Mouse (Mus musculus) Patski (cell line): ENCODE measurements around the gene Fam122a. TPM values are rescaled to one million over a fixed set of nuclear protein-coding genes. Genes with fewer than 3 reads are reported as not detected.

Experiments used
- ATAC-seq: fragments of 100-300 bp; one replicate; pipeline ENCODE4 v1.8.0; 2021
- CTCF ChIA-PET: fragments of 350-600 bp; sonication (Branson Sonifier 250); formaldehyde crosslinking; loops from one replicate; lab custom pipeline; 2022; ENCODE audit warnings: inconsistent platforms; lab: Charles Lee
- POLR2A ChIA-PET: fragments of 350-600 bp; sonication (Branson Sonifier 250); formaldehyde crosslinking; loops from one replicate; lab custom pipeline; 2022; ENCODE audit warnings: antibody characterized with exemption, inconsistent platforms; lab: Charles Lee
- DNase-seq: peaks from one replicate; pipeline ENCODE4 v3.0.0-alpha.2; 2011; ENCODE audit warnings: low read depth, low spot score
- H3K27me3 ChIP-seq: fragments of 371-371 bp; one replicate; pipeline ENCODE4 v1.5.1; 2021
- CTCF ChIP-seq: fragments of 100-300 bp; IDR thresholded peaks from one replicate; pipeline ENCODE4 v1.5.1; 2021
- in situ Hi-C: fragments of 300-500 bp; cut with MboI; formaldehyde crosslinking; loops from 3 replicates; pipeline ENCODE4 v1.11.1; 2018; ENCODE audit warnings: low pct_unique_long_range_greater_than_20kb, mixed read lengths
- polyA plus RNA-seq: library from polyadenylated mRNA; unstranded; gene quantifications from one replicate; pipeline ENCODE4 v1.2.3, GENCODE M21; 2021

Gene Fam122a
- polyA plus RNA-seq, 1 experiment from 2014 or later, result 29.6 TPM

DNA sequence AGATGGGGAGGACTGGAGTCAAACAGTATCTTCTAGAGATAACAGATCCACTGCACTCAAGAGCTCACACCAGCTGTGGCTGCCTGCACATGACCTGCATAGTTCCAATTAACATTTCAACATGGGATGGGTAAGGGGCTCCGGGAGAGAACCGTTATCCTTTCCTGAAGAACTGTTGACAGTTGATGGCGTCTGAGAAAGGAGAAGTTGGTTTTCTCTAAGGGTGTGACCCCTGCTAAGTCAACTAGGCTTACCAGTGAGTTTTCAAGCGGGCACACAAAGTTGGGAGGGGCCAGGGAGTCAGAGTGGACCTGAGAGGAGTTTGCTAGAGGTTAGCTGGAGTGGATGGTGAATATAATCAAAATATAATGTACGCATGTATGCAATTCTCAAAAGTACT, 13.1 kb upstream of the Fam122a start:
- H3K27me3 ChIP-seq, result peaks cover 38% of the 10 kb centered on the region
- ChIA-PET CTCF (no interaction called here), POLR2A (interaction anchor here (1.7 kb wide), 1 partner anchor 13 kb away, joined by 3 read pairs; the partner anchor contains the start of gene Fam122a)
- in situ Hi-C loops, result no loop called here
- no peak for ATAC-seq
- no peak for DNase-seq
- no peak for TF ChIP-seq CTCF

DNA sequence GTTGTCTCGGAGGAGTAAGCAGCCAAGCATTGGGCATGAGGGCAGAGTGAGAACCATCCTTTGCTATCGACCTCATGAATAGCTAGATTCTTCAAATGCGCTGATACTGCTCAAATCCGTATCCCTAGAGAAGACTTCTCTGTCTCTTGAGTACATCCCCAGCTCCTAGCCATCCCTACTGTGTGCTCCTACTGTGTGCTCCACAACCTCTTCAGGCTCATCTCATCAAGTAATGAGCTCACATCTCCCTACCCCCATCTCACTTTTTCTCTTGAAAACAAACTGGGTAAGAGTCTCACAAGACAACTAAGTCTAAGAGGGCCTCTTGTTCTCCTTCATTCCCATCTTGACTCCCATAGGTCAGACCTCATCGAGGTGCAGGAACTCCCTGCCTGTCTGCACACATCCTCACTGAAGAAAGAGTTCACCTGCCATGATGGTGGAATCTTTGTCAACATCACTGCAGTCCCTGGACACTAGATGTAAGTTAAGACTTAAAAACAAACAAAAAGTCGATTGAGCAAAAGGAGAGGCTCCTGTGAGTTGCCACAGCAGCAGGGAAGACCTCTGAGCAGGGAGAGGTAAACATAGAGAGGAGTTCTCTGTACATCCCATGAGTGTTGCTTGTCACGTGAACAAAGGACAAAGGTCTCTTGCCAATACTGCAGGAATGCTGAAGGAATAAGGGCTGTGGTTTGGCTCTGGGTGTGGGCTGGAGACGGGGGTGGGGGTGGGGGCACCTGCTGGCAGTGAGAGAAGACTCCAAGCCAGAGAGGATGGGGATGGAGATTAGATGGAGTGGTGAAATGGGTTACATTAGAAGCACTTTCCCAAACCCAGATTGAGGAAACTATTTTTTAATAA, 9.5 kb upstream of the Fam122a start:
- ATAC-seq (no peak), DNase-seq (no peak)
- ChIA-PET CTCF (no interaction called here), POLR2A (no interaction called here)
- H3K27me3 ChIP-seq, result peaks cover 56% of the 10 kb centered on the region
- no peak for TF ChIP-seq CTCF
- in situ Hi-C loops, result no loop called here

DNA sequence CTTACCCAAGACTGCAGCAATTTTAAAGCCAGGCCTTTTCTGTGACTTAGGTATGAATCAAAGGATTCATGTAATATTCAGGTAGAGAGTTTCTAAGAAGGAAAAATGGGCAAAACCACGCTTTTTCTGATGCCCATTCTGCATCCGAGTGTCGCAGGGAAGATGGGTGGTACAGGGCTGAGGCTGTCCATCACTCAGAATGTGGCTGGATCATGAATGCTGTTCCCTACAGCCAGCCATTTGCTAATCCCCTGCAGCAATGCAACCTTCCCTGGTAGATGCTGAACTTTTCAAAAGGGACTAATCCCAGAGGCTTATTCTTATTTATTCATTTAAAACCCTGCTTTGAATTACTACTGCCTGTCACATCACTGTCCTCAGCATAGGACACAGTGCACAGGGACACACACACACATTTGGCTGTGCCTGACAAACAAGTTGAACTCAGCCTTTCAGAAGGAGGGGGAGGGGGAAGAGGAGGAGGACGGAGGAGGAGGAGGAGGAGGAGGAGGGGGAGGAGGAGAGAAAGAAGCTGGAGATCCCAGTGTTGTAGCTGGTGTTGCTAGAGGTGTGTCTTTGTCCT, 7.5 kb upstream of the Fam122a start:
- DNase-seq (no peak), ATAC-seq (no peak)
- POLR2A ChIA-PET, result no interaction called here
- CTCF ChIA-PET, result interaction anchor here (0.8 kb wide), 1 partner anchor 14 kb away, joined by 3 read pairs; no protein-coding TSS in a partner anchor
- H3K27me3 ChIP-seq, result peaks cover 38% of the 10 kb centered on the region
- in situ Hi-C loops, result no loop called here
- no peak for TF ChIP-seq CTCF

DNA sequence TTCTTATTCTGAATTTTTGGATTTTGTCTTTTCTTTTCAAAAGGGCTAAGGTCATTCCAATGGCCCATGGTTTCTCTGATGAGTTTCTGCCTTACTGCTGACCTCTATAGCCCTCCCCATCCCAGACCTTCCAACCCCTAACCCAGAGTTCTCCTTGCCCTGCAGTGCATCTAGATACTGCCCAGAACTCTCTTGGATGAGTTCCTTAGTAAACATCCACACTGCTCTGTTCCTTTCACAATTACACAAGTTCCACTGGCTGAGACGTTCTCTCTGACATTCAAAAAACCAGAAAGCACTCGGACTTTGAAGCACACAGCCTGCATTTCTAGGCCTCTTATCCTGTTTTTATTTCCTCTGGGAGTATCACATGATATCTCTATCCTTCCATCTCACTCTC, 3.8 kb upstream of the Fam122a start:
- ChIA-PET CTCF (no interaction called here), POLR2A (no interaction called here)
- no peak for DNase-seq
- TF ChIP-seq CTCF, result no peak
- no peak for ATAC-seq
- in situ Hi-C loops, result no loop called here
- H3K27me3 ChIP-seq, result peaks cover 24% of the 10 kb centered on the region

DNA sequence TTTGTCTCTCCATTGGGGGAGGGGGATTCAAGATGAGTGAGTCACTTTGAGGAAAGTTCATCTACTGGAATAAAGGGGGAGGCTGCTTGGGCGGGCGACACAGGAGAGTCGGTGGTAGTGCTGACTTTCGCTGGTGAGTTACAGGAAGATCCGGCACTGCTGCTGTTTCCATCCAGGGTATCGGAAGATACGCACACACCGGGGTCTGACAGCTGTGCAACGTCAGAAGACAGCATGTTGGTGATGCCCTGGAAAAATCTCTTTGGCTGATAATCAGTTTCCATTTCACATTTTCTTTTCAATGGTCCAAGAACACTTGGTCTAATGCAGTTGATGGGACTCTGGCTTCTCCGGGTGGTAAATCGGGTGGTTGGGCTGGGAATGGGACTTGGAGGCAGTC, 695 bp downstream of the Fam122a start:
- CTCF ChIA-PET, result no interaction called here
- in situ Hi-C loops, result no loop called here
- no peak for DNase-seq

DNA sequence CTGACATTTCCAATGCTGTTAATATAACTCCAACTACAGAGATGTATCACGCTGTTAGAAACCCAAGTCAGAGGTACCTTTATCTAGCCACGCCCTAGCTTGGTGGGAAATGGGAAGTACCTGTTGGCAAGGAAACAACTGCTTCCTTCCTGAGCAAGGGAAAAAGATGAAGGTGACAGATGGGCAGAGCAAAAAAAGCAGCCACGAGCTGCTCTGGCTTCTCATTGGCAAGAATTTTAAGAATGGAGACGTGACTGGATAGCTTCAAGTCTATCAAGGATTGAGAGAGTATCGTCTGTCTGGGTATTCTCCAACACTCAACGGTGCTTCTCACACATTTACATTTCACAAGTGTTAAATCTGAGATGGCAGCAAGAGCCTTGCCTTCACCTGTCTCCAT, 1.9 kb downstream of the Fam122a start:
- TF ChIP-seq CTCF, result no peak
- ATAC-seq, result no peak
- no peak for DNase-seq
- CTCF ChIA-PET, result no interaction called here
- POLR2A ChIA-PET, result no interaction called here
- no peaks in the 10 kb centered on the region for H3K27me3 ChIP-seq
- in situ Hi-C loops, result no loop called here

More for the DNA sequence above, 695 bp downstream of the Fam122a start:
- ATAC-seq, result no peak
- POLR2A ChIA-PET, result no interaction called here
- no peaks in the 10 kb centered on the region for H3K27me3 ChIP-seq
- TF ChIP-seq CTCF, result no peak

DNA sequence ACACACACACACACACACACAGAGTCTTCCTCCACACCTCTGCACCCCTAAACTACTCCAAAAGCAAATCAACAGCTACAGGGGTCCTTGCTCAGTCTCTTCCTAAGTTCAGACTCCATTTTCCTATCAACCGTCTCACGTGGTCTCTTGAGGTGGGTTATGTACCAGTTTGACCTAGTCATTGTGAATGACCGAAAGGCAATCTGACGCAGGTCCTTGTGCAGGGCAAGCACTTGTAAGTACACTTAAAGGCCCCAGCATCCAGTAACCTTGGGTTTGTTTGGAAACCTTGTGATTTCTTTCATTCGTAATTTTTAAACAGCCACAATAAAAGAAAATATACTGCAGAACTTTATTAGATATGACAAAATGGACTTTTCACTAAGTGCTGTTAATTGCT, 4.6 kb downstream of the Fam122a start:
- POLR2A ChIA-PET, result no interaction called here
- DNase-seq, result no peak
- no peak for ATAC-seq
- no peak for TF ChIP-seq CTCF
- H3K27me3 ChIP-seq, result no peaks in the 10 kb centered on the region
- in situ Hi-C loops, result no loop called here
- CTCF ChIA-PET, result no interaction called here

DNA sequence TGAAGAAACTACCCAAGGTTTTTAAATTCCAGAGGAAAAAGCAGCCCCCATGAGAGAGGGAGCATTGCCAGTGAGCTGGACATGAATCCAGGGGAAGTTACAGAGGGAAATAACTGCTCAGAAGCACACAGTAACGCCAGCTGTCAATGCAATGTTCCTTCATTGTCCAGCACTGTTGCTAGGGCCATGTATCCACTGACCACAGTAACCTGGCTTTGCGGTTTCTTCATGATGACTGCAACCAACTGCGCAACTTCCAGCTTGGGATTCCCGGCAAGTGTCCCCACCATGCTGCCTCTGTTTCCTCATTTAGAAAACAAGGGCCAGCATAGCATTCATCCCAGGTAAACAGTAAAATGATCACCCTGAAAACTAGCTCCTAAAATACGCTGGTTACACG, 5.6 kb downstream of the Fam122a start:
- ATAC-seq (no peak), DNase-seq (no peak)
- TF ChIP-seq CTCF, result no peak
- H3K27me3 ChIP-seq, result no peaks in the 10 kb centered on the region
- in situ Hi-C loops, result no loop called here
- ChIA-PET POLR2A (no interaction called here), CTCF (interaction anchor here (1.7 kb wide), 1 partner anchor 16 kb away, joined by 5 read pairs; no protein-coding TSS in a partner anchor)

DNA sequence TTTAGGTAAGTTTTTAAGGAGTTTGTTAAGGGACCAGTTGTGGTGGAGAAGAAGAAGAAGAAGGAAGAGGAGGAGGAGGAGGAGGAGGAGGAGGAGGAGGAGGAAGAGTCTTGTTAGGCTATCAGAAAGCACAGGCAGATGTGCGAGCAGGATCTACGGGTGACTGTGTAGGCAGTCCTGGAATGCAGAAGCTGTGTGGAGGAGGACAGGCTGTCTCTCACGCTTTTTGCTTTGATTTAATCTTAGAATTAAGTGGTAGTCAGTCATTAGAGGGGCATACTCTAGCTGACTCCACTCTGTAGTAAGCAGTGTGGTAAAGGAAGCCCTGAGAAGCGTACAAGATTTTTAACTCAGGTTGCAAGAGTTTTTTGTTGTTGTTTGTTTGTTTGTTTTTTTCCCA, 7.9 kb downstream of the Fam122a start:
- peaks cover 6% of the 10 kb centered on the region for H3K27me3 ChIP-seq
- DNase-seq (no peak), ATAC-seq (no peak)
- ChIA-PET CTCF (interaction anchor here (1.0 kb wide), 1 partner anchor 83 kb away, joined by 3 read pairs; no protein-coding TSS in a partner anchor), POLR2A (interaction anchor here (0.6 kb wide), 1 partner anchor 89 kb away, joined by 4 read pairs; no protein-coding TSS in a partner anchor)
- no peak for TF ChIP-seq CTCF
- in situ Hi-C loops, result no loop called here

DNA sequence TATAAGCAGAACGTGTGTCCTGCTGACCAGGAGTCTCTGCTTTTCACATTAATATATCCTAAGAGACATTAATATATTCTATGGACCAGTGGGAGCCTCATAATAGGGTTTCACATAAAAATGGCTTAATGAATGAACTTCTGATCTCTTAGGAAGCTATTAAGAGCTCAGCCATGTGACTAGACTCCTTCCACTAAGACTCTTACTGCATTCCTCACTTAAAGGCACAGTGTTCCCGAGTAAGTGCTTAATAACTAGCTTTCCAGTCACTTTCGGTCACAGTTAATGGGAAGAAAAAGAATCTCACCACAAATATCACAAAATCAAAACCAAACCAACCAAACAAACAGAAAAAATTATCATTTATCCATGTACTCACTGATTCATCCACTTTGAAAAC, 8.5 kb downstream of the Fam122a start:
- ChIA-PET CTCF (interaction anchor here (1.0 kb wide), 1 partner anchor 84 kb away, joined by 3 read pairs; no protein-coding TSS in a partner anchor), POLR2A (interaction anchor here (0.6 kb wide), 1 partner anchor 90 kb away, joined by 4 read pairs; no protein-coding TSS in a partner anchor)
- in situ Hi-C loops, result no loop called here
- H3K27me3 ChIP-seq, result peaks cover 8% of the 10 kb centered on the region
- DNase-seq (no peak), ATAC-seq (no peak)
- no peak for TF ChIP-seq CTCF

DNA sequence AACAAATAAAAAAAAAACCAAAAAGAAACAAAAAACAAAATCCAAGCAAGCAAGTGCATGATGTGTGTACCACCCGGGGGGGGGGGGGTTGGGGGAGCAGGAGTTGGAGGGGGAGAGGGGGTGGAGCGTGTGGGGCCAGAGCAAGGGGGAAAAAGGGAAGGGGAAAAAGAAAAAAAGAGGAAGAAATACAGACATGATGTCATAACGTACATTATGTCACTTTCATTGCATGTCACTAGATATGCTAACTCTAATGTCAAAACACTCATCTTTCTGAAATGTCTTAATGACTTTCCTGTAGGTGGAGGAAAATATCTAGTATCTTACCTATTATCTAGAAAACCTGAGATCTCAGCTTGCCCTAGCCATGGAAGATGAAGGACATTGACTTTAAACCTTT, 14.1 kb downstream of the Fam122a start:
- DNase-seq (no peak), ATAC-seq (no peak)
- in situ Hi-C loops, result no loop called here
- ChIA-PET CTCF (no interaction called here), POLR2A (no interaction called here)
- no peak for TF ChIP-seq CTCF
- peaks cover 53% of the 10 kb centered on the region for H3K27me3 ChIP-seq
